Mouse (Mus musculus): ENCODE measurements around the gene 4930502E18Rik.

GRCm38 (mm10) chrX:53694008-53694777 is 30.4 kb upstream of the 4930502E18Rik start:
- TF ChIP-seq CTCF (IDR thresholded peaks at IDR 0.05; ENCODE audit: control insufficient read depth, insufficient read depth, low read length): no peak
- TF ChIP-seq POLR2A (IDR thresholded peaks at IDR 0.05; ENCODE audit: borderline replicate concordance, control insufficient read depth, low read depth, low read length): no peak
